Mouse (Mus musculus): ENCODE data around the gene Prkag3. TPM values are rescaled to one million over a fixed set of nuclear protein-coding genes. Genes with fewer than 3 reads are reported as not detected.

The Prkag3 gene
- total RNA-seq, 2 experiments from 2014 or later: not detected

- intact Hi-C loops (cut with DNase I): no loop called here
These were observed 33.6 kb downstream of the Prkag3 start for GRCm38 (mm10) chr1:74715468-74715867.

GRCm38 (mm10) chr1:74714967-74715366 lies 34.1 kb downstream of the Prkag3 start:
- no peak for DNase-seq (ENCODE audit: low spot score in 2 of 2)
- intact Hi-C loops (cut with DNase I): no loop called here

More at GRCm38 (mm10) chr1:74715468-74715867, 33.6 kb downstream of the Prkag3 start:
- no peak for DNase-seq (ENCODE audit: low spot score in 2 of 2)

- DNase-seq (ENCODE audit: low spot score in 2 of 2): no peak
- intact Hi-C loops (cut with DNase I): no loop called here
These were observed 34.9 kb downstream of the Prkag3 start for GRCm38 (mm10) chr1:74713859-74714730.

- no peak for DNase-seq (ENCODE audit: low spot score in 2 of 2)
- intact Hi-C loops (cut with DNase I): no loop called here
These were observed 35.7 kb downstream of the Prkag3 start, which contains the start of gene Cyp27a1 for GRCm38 (mm10) chr1:74713099-74713858. Gene Cyp27a1, plus strand, starts transcription at chr1:74713574.

- intact Hi-C loops (cut with DNase I): no loop called here
These were observed 36.4 kb downstream of the Prkag3 start for GRCm38 (mm10) chr1:74712461-74713098.

GRCm38 (mm10) chr1:74712046-74712445 lies 37.0 kb downstream of the Prkag3 start:
- intact Hi-C loops (cut with DNase I): no loop called here
- DNase-seq (ENCODE audit: low spot score in 2 of 2): no peak

More at GRCm38 (mm10) chr1:74712461-74713098, 36.4 kb downstream of the Prkag3 start:
- no peak for DNase-seq (ENCODE audit: low spot score in 2 of 2)

GRCm38 (mm10) chr1:74709566-74709965 lies 39.5 kb downstream of the Prkag3 start:
- DNase-seq (ENCODE audit: low spot score in 2 of 2): no peak
- intact Hi-C loops (cut with DNase I): no loop called here

DNA sequence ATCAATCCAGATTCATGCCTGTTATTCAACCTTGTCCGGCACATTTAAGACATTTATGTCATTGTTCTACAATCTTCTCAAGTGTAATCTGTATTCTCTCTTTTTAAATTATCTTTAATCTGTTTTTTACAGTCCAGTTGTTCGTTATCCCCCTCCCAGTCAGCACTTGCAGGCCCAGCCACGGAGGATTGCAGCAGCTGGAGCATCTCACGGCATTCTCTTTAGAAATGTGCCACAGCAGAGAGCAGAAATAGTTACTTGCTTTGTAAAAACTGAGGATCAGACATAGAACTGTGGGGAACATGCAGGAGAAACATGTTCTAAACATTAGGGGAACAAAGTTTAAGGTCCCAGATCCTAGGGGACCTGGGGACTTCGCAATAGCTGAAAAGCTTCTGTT lies 44.0 kb downstream of the Prkag3 start:
- DNase-seq (ENCODE audit: low spot score in 2 of 2): no peak

DNA sequence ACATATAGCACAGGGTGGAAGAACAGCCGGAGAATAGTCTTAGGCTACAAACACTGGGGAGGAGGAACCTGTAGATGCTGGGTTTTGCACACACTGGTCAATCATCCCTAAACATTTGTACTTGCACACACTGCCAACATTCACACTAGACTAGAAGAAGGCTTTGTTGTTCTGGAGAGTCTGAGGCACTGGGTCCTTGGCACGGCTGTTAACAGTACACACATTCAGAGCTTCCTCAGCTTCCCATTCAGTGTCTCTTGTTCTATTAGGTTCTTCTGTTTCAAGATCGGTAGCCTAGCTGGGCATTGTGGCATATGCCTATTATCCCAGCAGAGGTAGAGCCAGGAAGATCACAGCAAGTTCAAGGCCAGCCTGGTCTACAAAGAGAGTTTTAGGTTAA lies 44.9 kb downstream of the Prkag3 start:
- intact Hi-C loops (cut with DNase I): no loop called here
- DNase-seq (ENCODE audit: low spot score in 2 of 2): peak in 1 of 2 experiments; percentile 13

More for the DNA sequence above, 44.0 kb downstream of the Prkag3 start:
- intact Hi-C loops (cut with DNase I): no loop called here

DNA sequence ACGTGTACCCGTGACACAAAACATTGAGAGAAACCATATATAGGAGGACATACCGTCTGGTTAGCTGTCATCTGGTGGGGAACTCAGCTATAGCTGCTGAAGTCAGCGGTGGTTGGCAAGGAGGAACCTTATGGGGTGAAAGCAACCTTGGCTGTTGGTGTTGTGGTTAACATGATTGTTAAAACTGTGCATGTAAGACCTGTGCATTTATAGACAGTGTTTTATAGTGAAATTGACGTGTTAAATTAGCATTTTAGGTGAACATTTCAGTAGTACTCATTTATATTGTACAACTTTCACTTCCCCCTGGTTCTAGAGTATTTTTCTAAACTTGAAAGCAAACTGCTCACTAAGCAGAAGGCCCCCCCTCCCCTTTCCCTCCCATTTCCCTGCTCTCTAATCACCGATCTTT lies 46.9 kb downstream of the Prkag3 start:
- intact Hi-C loops (cut with DNase I): no loop called here
- no peak for DNase-seq (ENCODE audit: low spot score in 2 of 2)

- intact Hi-C loops (cut with DNase I): no loop called here
- DNase-seq (ENCODE audit: low spot score in 2 of 2): no peak
These were observed 50.2 kb downstream of the Prkag3 start for GRCm38 (mm10) chr1:74698791-74699190.

GRCm38 (mm10) chr1:74698353-74698752 lies 50.7 kb downstream of the Prkag3 start:
- no peak for DNase-seq (ENCODE audit: low spot score in 2 of 2)
- intact Hi-C loops (cut with DNase I): no loop called here

GRCm38 (mm10) chr1:74697416-74697815 lies 51.6 kb downstream of the Prkag3 start:
- DNase-seq (ENCODE audit: low spot score in 2 of 2): no peak
- intact Hi-C loops (cut with DNase I): no loop called here

DNA sequence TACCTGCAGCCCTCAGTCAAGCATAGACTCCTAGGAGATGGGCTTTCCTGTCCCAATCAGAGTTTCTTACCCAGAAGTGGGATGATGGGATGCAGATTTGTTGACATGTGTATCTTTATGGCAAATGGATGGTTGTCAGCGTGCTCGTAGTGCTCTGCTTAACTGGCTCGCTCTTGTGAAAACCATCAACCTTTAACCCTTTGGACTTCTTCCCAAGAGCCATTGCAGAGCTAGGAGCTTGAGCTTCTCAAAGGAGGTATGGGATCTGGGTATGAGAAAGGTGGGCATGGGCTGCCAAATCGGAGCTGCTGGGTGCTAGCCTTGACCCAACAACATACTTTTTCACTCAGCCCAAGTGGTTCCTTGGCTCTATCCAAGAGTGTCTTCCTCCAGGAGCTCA lies 53.2 kb downstream of the Prkag3 start:
- DNase-seq (ENCODE audit: low spot score in 2 of 2): no peak
- intact Hi-C loops (cut with DNase I): no loop called here

- intact Hi-C loops (cut with DNase I): no loop called here
- DNase-seq (ENCODE audit: low spot score in 2 of 2): no peak
These were observed 55.0 kb downstream of the Prkag3 start for GRCm38 (mm10) chr1:74693891-74694583.
